Mouse (Mus musculus): ENCODE results near the gene Zfp184.
A peak's percentile ranks its signal among the peaks of the same experiment; 100 is the strongest.
"Not testable (repeated sequence)": the region's sequence is repeated elsewhere in the genome, so short reads cannot be mapped to it uniquely, and the experiment has no call there.

Gene Zfp184

GRCm38 (mm10) chr13:21944926-21945740, at the start of gene Zfp184:
Zfp184 (plus strand) TSS chr13:21945094.
- DNase-seq (ENCODE audit: low read depth in 1 of 2, low spot score in 2 of 2) = peak in 1 of 2 experiments; percentile 59

GRCm38 (mm10) chr13:21896549-21897244, 48.2 kb upstream of the Zfp184 start:
- no peak for DNase-seq (ENCODE audit: low read depth in 1 of 2, low spot score in 2 of 2)

- DNase-seq (ENCODE audit: low read depth in 1 of 2, low spot score in 2 of 2) = no peak
These were observed 47.7 kb upstream of the Zfp184 start for GRCm38 (mm10) chr13:21897245-21897634.

GRCm38 (mm10) chr13:21900870-21901565, 43.9 kb upstream of the Zfp184 start:
- not testable (repeated sequence) for DNase-seq (ENCODE audit: low read depth in 1 of 2, low spot score in 2 of 2)

GRCm38 (mm10) chr13:21903500-21903899, 41.4 kb upstream of the Zfp184 start:
- no peak for DNase-seq (ENCODE audit: low read depth in 1 of 2, low spot score in 2 of 2)

GRCm38 (mm10) chr13:21904090-21904489, 40.8 kb upstream of the Zfp184 start:
- not testable (repeated sequence) for DNase-seq (ENCODE audit: low read depth in 1 of 2, low spot score in 2 of 2)

- no peak for DNase-seq (ENCODE audit: low read depth in 1 of 2, low spot score in 2 of 2)
These were observed 38.6 kb upstream of the Zfp184 start for GRCm38 (mm10) chr13:21906301-21906700.

- DNase-seq (ENCODE audit: low read depth in 1 of 2, low spot score in 2 of 2) = no peak
These were observed 37.7 kb upstream of the Zfp184 start for GRCm38 (mm10) chr13:21906946-21907806.

- not testable (repeated sequence) for DNase-seq (ENCODE audit: low read depth in 1 of 2, low spot score in 2 of 2)
These were observed 37.1 kb upstream of the Zfp184 start for GRCm38 (mm10) chr13:21907807-21908155.

- no peak for DNase-seq (ENCODE audit: low read depth in 1 of 2, low spot score in 2 of 2)
These were observed 34.2 kb upstream of the Zfp184 start for GRCm38 (mm10) chr13:21910735-21911134.

GRCm38 (mm10) chr13:21911147-21911546, 33.7 kb upstream of the Zfp184 start:
- DNase-seq (ENCODE audit: low read depth in 1 of 2, low spot score in 2 of 2) = peak in 1 of 2 experiments; percentile 14

GRCm38 (mm10) chr13:21913854-21914253, 31.0 kb upstream of the Zfp184 start:
- DNase-seq (ENCODE audit: low read depth in 1 of 2, low spot score in 2 of 2) = no peak

- DNase-seq (ENCODE audit: low read depth in 1 of 2, low spot score in 2 of 2) = peak; percentile 48 to 57
These were observed 30.3 kb upstream of the Zfp184 start for GRCm38 (mm10) chr13:21914599-21914998.

- no peak for DNase-seq (ENCODE audit: low read depth in 1 of 2, low spot score in 2 of 2)
These were observed 29.4 kb upstream of the Zfp184 start for GRCm38 (mm10) chr13:21915487-21915886.

- DNase-seq (ENCODE audit: low read depth in 1 of 2, low spot score in 2 of 2) = no peak
These were observed 28.8 kb upstream of the Zfp184 start for GRCm38 (mm10) chr13:21916056-21916455.

GRCm38 (mm10) chr13:21917040-21917439, 27.9 kb upstream of the Zfp184 start:
- no peak for DNase-seq (ENCODE audit: low read depth in 1 of 2, low spot score in 2 of 2)

GRCm38 (mm10) chr13:21917480-21917879, 27.4 kb upstream of the Zfp184 start:
- DNase-seq (ENCODE audit: low read depth in 1 of 2, low spot score in 2 of 2) = no peak

- no peak for DNase-seq (ENCODE audit: low read depth in 1 of 2, low spot score in 2 of 2)
These were observed 26.9 kb upstream of the Zfp184 start for GRCm38 (mm10) chr13:21917992-21918391.

- DNase-seq (ENCODE audit: low read depth in 1 of 2, low spot score in 2 of 2) = peak in 1 of 2 experiments; percentile 26
These were observed 26.1 kb upstream of the Zfp184 start for GRCm38 (mm10) chr13:21918570-21919419.
